9 mouse cellular contexts compared by ENCODE assay signal in genomic region chr2:33871181-33871520, GRCm38 (mm10). TPM values are rescaled to one million over a fixed set of nuclear protein-coding genes. Genes with fewer than 3 reads are reported as not detected.
DNase-seq lines count a peak whose midpoint lies in the region; ATAC-seq lines count a peak whose summit lies in the region.
"Had no signal": no experiment of that assay in that cellular context is flagged by ENCODE, and none has a peak within 500 bp of the region (broad histone marks: within the 10 kb centered on the region; RNA-seq: fewer than 3 reads in every experiment).

No protein-coding gene starts in this region.

- H3K79me2 ChIP-seq in macrophage (ENCODE audit: inconsistent target): peaks cover 37% of the 10 kb centered on the region

- no peak overlapping the region for H3K9ac ChIP-seq in forebrain, embryonic 15.5 days (replicated peaks)
- no peak overlapping the region for H3K9ac ChIP-seq in forebrain, embryonic 13.5 days
- H3K9ac ChIP-seq in kidney, embryonic 14.5 days (ENCODE audit: low read depth, low read length): no peak overlapping the region
- no peak overlapping the region for H3K9ac ChIP-seq in embryonic facial prominence, embryonic 14.5 days (ENCODE audit: low read depth, low read length)

- H3K27ac ChIP-seq in forebrain, embryonic 15.5 days (replicated peaks): peak overlapping the region; percentile 29; the same call in 1 of the 2 replicates
- H3K27ac ChIP-seq in forebrain, embryonic 13.5 days: no peak overlapping the region
- H3K27ac ChIP-seq in kidney, embryonic 14.5 days (ENCODE audit: low read depth, low read length): peak overlapping the region; percentile 78
- H3K27ac ChIP-seq in embryonic facial prominence, embryonic 14.5 days (replicated peaks; ENCODE audit: low read depth, low read length): peak overlapping the region; percentile 54
- peak overlapping the region; percentile 85 for H3K27ac ChIP-seq in macrophage

- H3K27me3 ChIP-seq in forebrain, embryonic 15.5 days: no peaks in the 10 kb centered on the region
- H3K27me3 ChIP-seq in forebrain, embryonic 13.5 days: no peaks in the 10 kb centered on the region
- no peaks in the 10 kb centered on the region for H3K27me3 ChIP-seq in kidney, embryonic 14.5 days (ENCODE audit: control insufficient read depth, insufficient read depth, low read length)
- H3K27me3 ChIP-seq in embryonic facial prominence, embryonic 14.5 days (replicated peaks; ENCODE audit: control insufficient read depth, insufficient read depth, low read length): no peaks in the 10 kb centered on the region

- no peak for DNase-seq in kidney, adult 18-20 months
- DNase-seq in embryonic facial prominence, embryonic 14.5 days (ENCODE audit: low spot score): no peak
- no peak for DNase-seq in spleen, postnatal 36 days (ENCODE audit: low spot score in 2 of 2)
- DNase-seq: left cerebral cortex, postnatal 4 days had no signal

- no peak overlapping the region for H3K4me3 ChIP-seq in forebrain, embryonic 15.5 days
- no peak overlapping the region for H3K4me3 ChIP-seq in forebrain, embryonic 13.5 days
- no peak overlapping the region for H3K4me3 ChIP-seq in kidney, embryonic 14.5 days (ENCODE audit: low read length)
- no peak overlapping the region for H3K4me3 ChIP-seq in embryonic facial prominence, embryonic 14.5 days (ENCODE audit: low read depth, low read length)
- no peak overlapping the region for H3K4me3 ChIP-seq in macrophage (ENCODE audit: inconsistent target)

- H3K4me1 ChIP-seq in forebrain, embryonic 15.5 days: peaks cover 18% of the 10 kb centered on the region
- H3K4me1 ChIP-seq in forebrain, embryonic 13.5 days: peaks cover 25% of the 10 kb centered on the region
- H3K4me1 ChIP-seq in kidney, embryonic 14.5 days (ENCODE audit: control insufficient read depth, insufficient read depth, low read length): peaks cover 56% of the 10 kb centered on the region
- peaks cover 17% of the 10 kb centered on the region; the same call in 1 of the 2 replicates for H3K4me1 ChIP-seq in embryonic facial prominence, embryonic 14.5 days (ENCODE audit: control insufficient read depth, insufficient read depth, low read length)

- no peak overlapping the region for H3K4me2 ChIP-seq in forebrain, embryonic 15.5 days (replicated peaks)
- no peak overlapping the region for H3K4me2 ChIP-seq in forebrain, embryonic 13.5 days
- H3K4me2 ChIP-seq in kidney, embryonic 14.5 days (replicated peaks; ENCODE audit: low read depth, low read length): no peak overlapping the region
- H3K4me2 ChIP-seq in embryonic facial prominence, embryonic 14.5 days (ENCODE audit: low read depth, low read length): no peak overlapping the region

- ATAC-seq in forebrain, embryonic 15.5 days (replicated peaks): no peak
- ATAC-seq in forebrain, embryonic 13.5 days: no peak
- no peak for ATAC-seq in kidney, embryonic 14.5 days (ENCODE audit: low FRiP score, low TSS enrichment)
- ATAC-seq in embryonic facial prominence, embryonic 14.5 days (ENCODE audit: low read depth): no peak
- no peak for ATAC-seq in megakaryocyte progenitor cell, adult 5-6 weeks (replicated peaks; ENCODE audit: poor library complexity)

- H3K9me3 ChIP-seq in forebrain, embryonic 15.5 days: no peaks in the 10 kb centered on the region
- H3K9me3 ChIP-seq in forebrain, embryonic 13.5 days (replicated peaks): peaks cover 3% of the 10 kb centered on the region; the same call in 1 of the 2 replicates
- H3K9me3 ChIP-seq in kidney, embryonic 14.5 days (ENCODE audit: control insufficient read depth, low read length): no peaks in the 10 kb centered on the region
- no peaks in the 10 kb centered on the region for H3K9me3 ChIP-seq in embryonic facial prominence, embryonic 14.5 days (ENCODE audit: control insufficient read depth, low read length)

- WGBS in forebrain, embryonic 15.5 days: 82% methylated on average over 4 of the region's 4 CpGs
- 81% methylated on average over 4 of the region's 4 CpGs for WGBS in forebrain, embryonic 13.5 days
- WGBS in kidney, embryonic 14.5 days: 34% methylated on average over 4 of the region's 4 CpGs
- 85% methylated on average over 4 of the region's 4 CpGs for WGBS in embryonic facial prominence, embryonic 14.5 days
- WGBS in macrophage (ENCODE audit: missing documents): 61% methylated on average over 4 of the region's 4 CpGs

- peaks cover 37% of the 10 kb centered on the region for H3K36me3 ChIP-seq in forebrain, embryonic 15.5 days
- H3K36me3 ChIP-seq in forebrain, embryonic 13.5 days (ENCODE audit: poor library complexity, severe bottlenecking): peaks cover 55% of the 10 kb centered on the region
- H3K36me3 ChIP-seq in kidney, embryonic 14.5 days (ENCODE audit: control insufficient read depth, insufficient read depth, low read length): 0 out of 2 replicates have a peak, but pooled peaks cover 5% of the 10 kb centered on the region
- peaks cover 30% of the 10 kb centered on the region for H3K36me3 ChIP-seq in embryonic facial prominence, embryonic 14.5 days (ENCODE audit: control insufficient read depth, insufficient read depth, low read length)
- no peaks in the 10 kb centered on the region for H3K36me3 ChIP-seq in macrophage (ENCODE audit: inconsistent target)

RNA-seq across cellular contexts. Expression of gene Mvb12b, which starts 16.6 kb away (rescaled TPM):
- polyA plus RNA-seq in forebrain, embryonic 15.5 days (2015; fragmentation: Nextera tagmentation; extraction: Ambion mirVana): 75.9 and 85.8 TPM in 2 replicates
- 61.3 and 63.9 TPM in 2 replicates for polyA plus RNA-seq in forebrain, embryonic 13.5 days (2015; fragmentation: Nextera tagmentation; extraction: Ambion mirVana)
- 14.7 and 18.8 TPM in 2 replicates for polyA plus RNA-seq in kidney, embryonic 14.5 days (2014; fragmentation: Nextera tagmentation; extraction: Ambion mirVana)
- polyA plus RNA-seq in embryonic facial prominence, embryonic 14.5 days (2014; fragmentation: Nextera tagmentation; extraction: Ambion mirVana): 14.1 and 16.3 TPM in 2 replicates
- total RNA-seq in macrophage (2018; cell fraction: chromatin; rRNA removed): 10 to 100 TPM; 11.2 to 70.8 (median 52.8) TPM
- 10 to 100 TPM; 11.2 to 24.0 (median 18.6) TPM for total RNA-seq in macrophage (2018; cell fraction: cytosol; rRNA removed)
- total RNA-seq in macrophage (2018; cell fraction: nucleus; rRNA removed): 100 to 1,000 TPM in 1 of 26 experiments, 10 to 100 TPM in 24, 1 to 10 TPM in 1; 9.8 to 112 (median 34.5) TPM
- polyA plus RNA-seq in macrophage (2018): 14.6 to 32.7 TPM (median 19.5 TPM) in 3 replicates
- 30.0 and 37.1 TPM in 2 replicates for total RNA-seq in megakaryocyte progenitor cell, adult 5-6 weeks (2015)
- total RNA-seq in megakaryocyte progenitor cell, adult 5-6 weeks (2017): 12.9 and 14.8 TPM in 2 replicates
